Mouse (Mus musculus): ENCODE measurements around the gene Prcc. TPM values are rescaled to one million over a fixed set of nuclear protein-coding genes. Genes with fewer than 3 reads are reported as not detected.
"Not testable (repeated sequence)": the region's sequence is repeated elsewhere in the genome, so short reads cannot be mapped to it uniquely, and the experiment has no call there.

Prcc gene
- total RNA-seq, 2 experiments from 2014 or later: 49.9 to 54.9 TPM

DNA sequence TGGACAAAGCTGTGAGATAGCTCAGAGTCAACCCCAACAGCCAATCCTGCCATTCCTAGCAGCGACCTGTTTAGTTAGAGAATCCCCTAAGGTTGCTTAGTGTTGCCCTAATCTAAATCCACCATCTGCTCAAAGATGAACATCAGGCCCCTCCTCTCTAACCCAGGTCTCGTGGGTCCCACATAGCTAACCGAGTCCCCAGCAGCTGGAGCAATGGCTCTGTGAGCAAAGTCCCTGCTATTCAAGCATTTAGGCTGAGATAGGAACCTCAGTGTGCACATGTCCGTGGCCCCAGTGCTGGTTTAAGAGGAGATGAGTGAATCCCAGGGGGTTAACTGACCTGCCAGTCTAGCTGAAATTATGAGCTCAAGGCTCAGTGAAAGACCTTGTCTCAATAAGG lies 39.2 kb downstream of the Prcc start:
- DNase-seq: no peak

DNA sequence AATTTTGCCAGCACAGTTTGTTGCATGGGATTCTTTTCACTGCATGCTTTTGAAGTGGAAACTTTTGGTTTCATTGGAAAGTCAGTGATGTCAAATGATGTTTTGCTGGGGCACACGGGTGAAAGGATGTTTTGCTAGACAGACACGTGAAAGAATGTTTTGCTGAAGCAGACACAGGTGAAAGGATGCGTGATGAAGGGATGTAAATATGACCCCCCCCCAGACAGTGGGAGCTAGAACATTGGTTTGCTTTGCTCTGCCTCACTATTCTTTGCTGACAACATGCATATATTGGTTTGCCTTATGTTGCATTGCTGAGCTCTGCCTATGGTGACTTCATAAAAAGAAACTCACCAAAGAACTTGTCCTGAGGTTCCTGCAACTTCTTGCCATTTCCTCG lies 40.4 kb downstream of the Prcc start:
- no peak for DNase-seq

DNA sequence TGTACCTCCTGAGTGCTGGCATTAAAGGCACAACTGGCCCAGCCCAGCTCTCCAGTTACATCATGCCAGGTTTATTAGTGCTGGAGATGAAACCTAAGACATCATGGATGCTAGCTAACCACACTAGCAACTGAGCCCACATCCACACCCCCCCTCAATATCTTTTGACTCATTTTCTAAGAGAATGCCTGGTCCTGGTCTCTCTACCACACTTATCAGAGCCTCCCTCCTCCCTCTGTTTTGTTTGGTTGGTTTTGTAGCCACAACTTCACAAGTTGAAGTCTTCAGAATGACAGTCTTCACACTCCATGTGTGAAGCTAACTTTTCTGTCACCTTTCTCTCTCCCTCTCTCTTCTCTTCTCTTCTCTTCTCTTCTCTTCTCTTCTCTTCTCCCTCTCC lies 44.5 kb downstream of the Prcc start:
- DNase-seq: no peak

- peak; percentile 88 for DNase-seq
Observed at GRCm38 (mm10) chr3:87838622-87839021, 46.8 kb downstream of the Prcc start.

- no peak for DNase-seq
Observed at GRCm38 (mm10) chr3:87833482-87833881, 51.9 kb downstream of the Prcc start.

DNA sequence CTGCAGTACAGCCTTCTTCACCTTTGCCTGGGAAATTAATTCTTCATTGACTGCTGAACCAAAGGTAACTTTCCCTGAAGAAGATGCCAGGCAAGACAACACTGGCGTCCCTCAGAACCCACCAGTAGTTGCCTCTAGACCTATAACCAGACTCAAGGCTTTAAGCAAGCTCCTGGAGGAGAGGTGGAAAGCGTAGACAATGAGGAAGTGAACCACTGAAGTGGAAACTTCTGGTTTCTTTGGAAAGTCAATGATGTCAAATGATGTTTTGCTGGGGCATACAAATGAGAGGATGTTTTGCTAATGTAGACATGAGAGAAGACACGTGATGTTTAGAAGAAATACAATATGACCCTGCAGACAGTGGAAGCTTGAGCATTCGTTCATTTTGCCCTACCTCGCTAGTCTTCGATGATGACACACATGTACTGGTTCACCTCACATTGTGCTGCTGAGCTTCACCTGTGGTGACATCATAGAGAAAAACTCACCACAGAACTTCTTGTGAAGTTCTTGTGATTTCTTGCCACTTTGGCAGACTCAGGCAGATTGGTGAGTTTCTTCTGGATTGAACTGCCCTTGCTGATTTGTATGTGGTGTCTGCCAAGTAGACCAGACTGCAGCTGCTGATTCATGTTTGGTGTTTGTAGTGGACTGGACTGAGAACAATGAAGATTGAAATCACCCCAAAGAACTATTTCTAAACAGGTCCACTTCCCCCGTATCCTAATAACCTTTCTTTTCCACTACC lies 53.1 kb downstream of the Prcc start:
- DNase-seq: no peak

DNA sequence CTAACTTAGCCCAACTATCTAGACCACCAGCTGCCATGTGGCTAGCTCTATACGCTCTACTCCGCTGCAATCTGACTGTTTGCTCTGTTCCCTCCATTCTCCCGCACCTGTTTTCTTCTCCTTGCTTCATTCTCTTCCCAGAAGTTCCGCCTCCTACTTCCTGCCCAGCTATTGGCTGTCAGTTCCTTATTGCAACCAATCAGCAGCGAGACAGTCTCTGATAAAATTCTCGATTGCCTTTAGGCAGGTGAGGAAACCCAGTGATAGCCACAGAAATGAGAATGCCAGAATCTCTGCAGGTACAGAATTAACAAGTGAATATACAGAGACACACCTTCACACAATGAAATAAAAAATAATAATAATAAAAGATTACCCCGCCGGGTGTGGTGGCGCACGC lies 56.4 kb downstream of the Prcc start:
- DNase-seq: no peak

GRCm38 (mm10) chr3:87828435-87828834 lies 57.0 kb downstream of the Prcc start:
- no peak for DNase-seq

DNA sequence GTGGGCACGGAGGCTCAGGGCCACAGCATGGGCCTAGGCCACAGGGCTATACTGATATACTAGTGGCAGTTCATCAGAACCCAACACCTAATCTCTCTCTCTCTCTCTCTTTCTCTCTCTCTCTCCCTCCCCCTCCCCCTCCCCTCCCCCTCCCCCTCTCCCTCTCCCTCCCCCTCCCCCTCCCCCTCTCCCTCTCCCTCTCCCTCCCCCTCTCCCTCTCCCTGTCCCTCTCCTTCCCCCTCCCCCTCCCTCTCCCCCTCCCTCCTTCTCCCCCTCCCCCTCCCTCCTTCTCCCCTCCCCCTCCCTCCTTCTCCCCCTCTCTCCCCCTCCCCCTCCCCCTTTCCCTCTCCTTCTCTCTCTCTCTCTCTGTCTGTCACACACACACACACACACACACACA lies 61.2 kb downstream of the Prcc start, which contains the start of gene Pear1:
Gene Pear1, minus strand, starts transcription at position 101 of the 400 bp plus-strand sequence.
- not testable (repeated sequence) for DNase-seq

DNA sequence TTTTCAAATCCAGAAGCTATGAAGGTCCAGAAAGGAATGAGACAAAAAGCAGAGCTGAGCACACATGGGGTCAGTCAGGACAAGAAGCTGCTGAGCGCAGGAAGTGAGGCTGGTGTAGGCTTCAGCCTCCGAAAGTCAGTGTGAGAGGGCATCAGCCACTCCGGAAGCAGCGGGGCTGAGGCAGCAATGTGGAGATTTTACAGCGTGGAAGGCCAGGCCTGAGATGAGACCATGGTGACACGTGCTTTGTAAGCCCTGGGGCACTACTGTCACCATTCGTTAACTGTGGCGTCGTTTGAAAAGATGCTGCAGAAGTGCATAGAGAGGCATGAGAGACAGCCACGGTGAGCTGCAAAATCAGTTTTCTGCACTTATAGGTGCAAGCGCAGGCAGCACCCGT lies 67.2 kb downstream of the Prcc start:
- no peak for DNase-seq

- DNase-seq: peak; percentile 86
Observed at GRCm38 (mm10) chr3:87816646-87817093, 68.7 kb downstream of the Prcc start.

GRCm38 (mm10) chr3:87816166-87816565 lies 69.2 kb downstream of the Prcc start:
- no peak for DNase-seq

DNA sequence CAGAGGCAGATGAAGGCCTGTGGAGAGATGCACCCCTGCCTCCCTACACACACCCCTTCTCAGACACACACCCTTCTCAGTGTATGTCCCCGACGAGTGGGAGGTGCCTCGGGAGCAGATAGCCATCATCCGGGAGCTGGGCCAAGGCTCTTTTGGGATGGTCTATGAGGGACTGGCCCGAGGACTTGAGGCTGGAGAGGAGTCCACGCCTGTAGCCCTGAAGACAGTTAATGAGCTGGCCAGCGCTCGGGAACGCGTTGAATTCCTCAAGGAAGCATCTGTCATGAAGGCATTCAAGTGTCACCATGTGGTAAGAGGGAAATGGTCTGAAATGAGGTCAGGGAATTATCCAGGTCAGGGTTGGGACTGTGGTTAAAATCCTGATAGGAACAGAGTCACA lies 72.5 kb downstream of the Prcc start:
- DNase-seq: no peak

- no peak for DNase-seq
Observed at GRCm38 (mm10) chr3:87812413-87812812, 73.0 kb downstream of the Prcc start.

DNA sequence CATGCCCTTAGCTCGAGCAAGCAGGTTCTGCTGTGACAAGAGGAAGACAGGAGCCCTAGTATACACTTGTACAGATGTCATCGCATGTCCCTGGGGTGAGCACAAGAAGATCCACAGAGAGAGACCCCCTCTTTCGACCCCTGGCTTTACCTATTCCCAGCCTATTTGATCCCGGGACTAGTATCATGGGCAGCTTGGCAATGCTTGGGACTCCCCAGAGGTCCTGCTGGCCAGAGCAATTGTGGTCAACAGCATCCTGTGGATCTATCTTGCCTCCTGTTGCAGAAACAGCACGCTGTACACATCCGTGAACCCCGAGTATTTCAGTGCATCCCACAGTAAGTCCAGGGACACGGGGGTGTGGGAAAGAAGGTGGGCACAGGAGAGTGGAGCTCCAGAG lies 74.1 kb downstream of the Prcc start:
- no peak for DNase-seq

DNA sequence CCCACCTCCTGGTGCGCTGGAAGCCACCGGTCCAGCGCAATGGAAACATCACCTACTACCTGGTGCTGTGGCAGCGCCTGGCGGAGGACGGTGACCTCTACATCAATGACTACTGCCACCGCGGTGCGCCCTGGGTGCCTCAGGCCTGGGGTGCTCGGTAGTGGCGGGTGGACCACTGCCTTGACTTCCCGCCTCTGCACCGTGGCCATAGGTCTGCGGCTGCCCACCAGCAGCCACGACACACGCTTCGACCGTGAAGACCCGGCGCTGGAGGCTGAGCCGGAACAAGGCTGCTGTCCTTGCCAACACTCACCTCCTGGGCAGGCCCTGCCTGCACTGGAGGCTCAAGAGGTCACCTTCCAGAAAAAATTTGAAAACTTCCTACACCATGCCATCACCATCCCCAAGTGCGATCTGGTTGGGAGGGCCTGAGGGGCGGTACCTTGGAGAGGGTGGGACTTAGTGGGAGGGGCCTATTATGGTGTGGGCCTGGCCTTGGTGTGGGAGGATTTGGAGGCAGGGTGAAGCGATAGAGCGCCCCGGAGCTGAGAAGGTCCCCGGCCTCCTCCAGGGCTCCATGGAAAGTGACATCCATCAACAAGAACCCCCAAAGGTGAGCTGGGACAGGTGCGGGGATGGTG lies 76.0 kb downstream of the Prcc start:
- DNase-seq: peak; percentile 18

Other genes with a start within 250 kb of the Prcc start
- under 1 TPM; 0.24 to 0.58 TPM for gene Lrrc71, start 137.0 kb downstream of the Prcc start, total RNA-seq (2021)
- 10 to 100 TPM; 11.6 to 23.6 TPM for gene Ntrk1, start 90.4 kb downstream of the Prcc start, total RNA-seq (2021)
- gene Insrr, start 88.7 kb downstream of the Prcc start, total RNA-seq (2021): 1 to 10 TPM in 1 of 2 experiments, under 1 TPM in 1; 0.99 to 2.7 TPM
- gene Pear1, start 61.3 kb downstream of the Prcc start, total RNA-seq (2021): 10 to 100 TPM; 29.7 to 30.9 TPM
- 1 to 10 TPM in 1 of 2 experiments, under 1 TPM in 1; 0.61 to 1.1 TPM for gene Sh2d2a, start 38.9 kb downstream of the Prcc start, total RNA-seq (2021)
- gene Hdgf, start 20.7 kb upstream of the Prcc start, total RNA-seq (2021): 100 to 1,000 TPM; 161 to 162 TPM
- gene Mrpl24, start 33.9 kb upstream of the Prcc start, total RNA-seq (2021): 100 to 1,000 TPM; 104 to 123 TPM
- gene Isg20l2, start 44.7 kb upstream of the Prcc start, total RNA-seq (2021): 10 to 100 TPM; 22.9 to 24.3 TPM
- 10 to 100 TPM; 12.4 to 16.3 TPM for gene Rrnad1, start 45.1 kb upstream of the Prcc start, total RNA-seq (2021)
- gene Crabp2, start 63.1 kb upstream of the Prcc start, total RNA-seq (2021): under 1 TPM; 0.48 to 0.76 TPM
- gene Nes, start 85.5 kb upstream of the Prcc start, total RNA-seq (2021): 10 to 100 TPM; 17.7 to 23.3 TPM
- gene Bcan, start 114.6 kb upstream of the Prcc start, total RNA-seq (2021): 10 to 100 TPM; 18.7 to 20.0 TPM
- gene Hapln2, start 142.0 kb upstream of the Prcc start, total RNA-seq (2021): not detected
- 10 to 100 TPM; 12.1 to 12.4 TPM for gene Gpatch4, start 157.5 kb upstream of the Prcc start, total RNA-seq (2021)
- 100 to 1,000 TPM; 140 to 150 TPM for gene Naxe, start 172.9 kb upstream of the Prcc start, total RNA-seq (2021)
- not detected for gene Ttc24, start 192.7 kb upstream of the Prcc start, total RNA-seq (2021)
- 10 to 100 TPM in 1 of 2 experiments, 1 to 10 TPM in 1; 6.9 to 11.5 TPM for gene Iqgap3, start 196.4 kb upstream of the Prcc start, total RNA-seq (2021)